Mouse (Mus musculus) cerebellum, adult 2 months (tissue): ENCODE data around the gene Endou.

Experiments used
- CTCF ChIP-seq: fragments of 200-500 bp; IDR thresholded peaks from 2 replicates; pipeline ENCODE4 v1.5.1; 2011; ENCODE audit warnings: low read depth, mild to moderate bottlenecking, control low read depth, low read length, moderate library complexity, borderline replicate concordance; ENCODE audit not compliant: insufficient read depth
- POLR2A ChIP-seq: fragments of 200-500 bp; IDR thresholded peaks from 2 replicates; pipeline ENCODE4 v1.6.1; 2011; ENCODE audit warnings: low read length, control low read depth, borderline replicate concordance; ENCODE audit not compliant: insufficient read depth

- TF ChIP-seq CTCF: no peak
- no peak for TF ChIP-seq POLR2A
Observed at GRCm38 (mm10) chr15:97727520-97727919, 3.6 kb downstream of the Endou start.
